Mouse (Mus musculus): Measurements from ENCODE around the gene 1700025G04Rik.

GRCm38 (mm10) chr1:151879308-151879850 is 210.5 kb downstream of the 1700025G04Rik start:
- TF ChIP-seq CTCF (IDR thresholded peaks at IDR 0.05; ENCODE audit: low read depth, low read length) = no peak
- no peak for TF ChIP-seq GATA1 (IDR thresholded peaks at IDR 0.05; ENCODE audit: borderline replicate concordance, low read length)
- no peak for TF ChIP-seq GATA2 (IDR thresholded peaks at IDR 0.05; ENCODE audit: borderline replicate concordance, low read depth, low read length)
- TF ChIP-seq TAL1 (conservative IDR thresholded peaks at IDR 0.05; ENCODE audit: low read depth, low read length) = no peak

All from G1E (cell line).